Mouse (Mus musculus) E14TG2a.4 (cell line): Measurements from ENCODE around the gene Coro1c.

Source experiments
- CTCF ChIP-seq: conservative IDR thresholded peaks from 2 replicates; pipeline ENCODE4 v1.5.1; 2014; ENCODE audit warnings: low read length
- NANOG ChIP-seq: IDR thresholded peaks from 2 replicates; pipeline ENCODE4 v1.6.1; 2014; ENCODE audit warnings: borderline replicate concordance, low read length, mixed read lengths
- POU5F1 ChIP-seq: IDR thresholded peaks from 2 replicates; pipeline ENCODE4 v1.6.1; 2014; ENCODE audit warnings: low read length, borderline replicate concordance

DNA sequence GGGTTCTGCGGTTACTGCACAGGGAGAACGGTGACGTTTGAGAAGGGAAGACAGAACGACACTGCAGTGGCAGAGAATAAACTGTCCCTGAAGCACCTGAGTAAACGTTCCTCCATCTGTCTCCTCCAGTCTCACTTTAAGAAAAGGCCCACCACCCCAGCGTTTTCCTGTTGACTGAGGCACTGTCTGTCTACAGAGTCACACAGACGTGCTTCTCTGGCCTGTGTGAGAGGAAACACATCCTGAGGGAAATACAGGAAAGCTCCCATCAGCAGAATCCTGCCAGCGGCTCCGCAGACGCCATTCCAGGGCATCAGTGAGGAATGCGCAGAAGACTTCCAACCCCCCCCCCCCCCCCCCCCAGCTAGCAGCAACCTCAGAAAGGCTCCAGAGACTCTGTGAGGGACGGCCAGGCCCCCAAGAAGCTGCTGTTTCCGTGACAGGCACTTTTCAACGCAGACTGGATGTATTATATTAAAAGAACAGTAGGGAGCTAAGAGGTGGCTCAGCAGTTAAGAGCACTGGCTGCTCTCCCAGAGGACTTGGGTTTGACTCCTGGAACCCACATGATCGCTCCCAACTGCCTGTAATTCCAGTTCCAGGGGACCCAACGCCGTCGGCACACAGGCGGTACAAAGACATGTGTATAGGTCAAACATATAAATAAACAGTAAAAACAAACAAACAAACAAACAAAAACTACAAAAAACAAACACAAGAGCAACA, 19.2 kb downstream of the Coro1c start:
- TF ChIP-seq CTCF (no peak), NANOG (no peak), POU5F1 (no peak)
